Mouse (Mus musculus): ENCODE measurements around the gene Mapk1.

Mapk1 gene

DNA sequence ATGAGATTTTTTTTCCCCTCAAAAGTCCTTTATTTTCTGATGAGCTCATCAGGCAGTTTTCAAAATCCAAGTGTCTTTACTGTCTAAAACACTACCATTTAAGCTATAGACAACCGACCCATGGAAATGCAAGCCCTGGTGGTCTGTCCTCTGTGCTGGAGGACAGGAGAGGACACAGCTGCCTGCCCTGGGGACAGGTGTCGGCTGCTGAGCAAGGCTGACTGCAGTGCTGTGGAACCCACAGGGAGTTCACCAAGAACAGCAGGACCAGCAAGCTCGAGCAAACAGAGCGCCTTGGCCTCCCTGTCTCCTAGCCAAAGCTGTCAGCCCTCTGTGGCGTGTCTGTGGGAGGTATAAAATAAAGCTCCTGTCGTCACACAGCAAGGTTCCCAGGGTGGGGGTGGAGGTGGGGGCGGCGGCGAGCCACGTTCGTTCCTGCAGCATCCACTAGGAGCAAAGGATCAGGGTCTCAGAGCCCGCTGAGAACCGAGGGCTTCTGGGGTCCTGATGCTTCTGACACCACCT, 103.5 kb downstream of the Mapk1 start:
- DNase-seq = no peak

DNA sequence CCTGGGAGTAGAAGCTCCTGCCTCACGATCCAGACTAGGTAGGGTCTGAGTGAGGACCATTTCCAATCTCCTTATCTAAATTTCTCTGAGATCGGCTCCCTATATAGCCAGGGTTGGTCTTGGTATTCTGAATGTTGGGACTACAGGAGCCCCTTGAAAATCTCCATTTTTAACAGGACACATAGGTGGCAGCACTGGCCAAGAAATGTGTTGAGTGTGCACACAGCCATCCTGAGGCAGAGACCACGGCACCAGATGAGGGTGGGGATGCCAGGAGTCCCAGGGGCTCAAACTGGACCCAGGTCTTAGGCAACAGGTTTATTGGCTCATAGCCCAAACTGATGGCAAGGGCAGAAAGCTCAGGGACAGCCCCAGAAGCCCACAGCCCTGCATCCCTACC, 105.2 kb downstream of the Mapk1 start:
- peak; percentile 27 to 32 for DNase-seq

DNA sequence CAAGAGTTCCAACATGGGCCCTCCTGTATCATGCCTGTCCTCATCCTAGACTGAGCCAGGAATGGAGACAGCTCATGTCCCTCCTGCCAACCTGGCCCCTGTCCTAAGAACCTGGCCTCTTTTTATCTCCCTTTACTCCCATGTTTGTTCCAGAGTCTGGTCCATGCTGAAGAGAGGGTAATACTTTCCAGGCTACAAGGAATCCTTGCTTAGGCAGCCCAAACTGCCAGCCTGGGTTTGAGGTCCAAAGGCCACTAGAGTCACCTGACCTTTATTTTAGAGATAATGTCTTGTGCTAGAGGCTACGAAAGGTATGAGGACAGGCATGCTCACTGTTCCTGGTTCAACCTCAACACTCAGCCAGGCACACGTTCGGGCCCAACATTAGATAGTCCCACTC, 113.8 kb downstream of the Mapk1 start:
- DNase-seq = no peak
